Mouse (Mus musculus) myocyte (in vitro differentiated cells): ENCODE data around the gene Fbxo11. TPM values are rescaled to one million over a fixed set of nuclear protein-coding genes. Genes with fewer than 3 reads are reported as not detected.

Experiments used
- H3K27me3 ChIP-seq: one replicate; pipeline ENCODE4 v1.6.1; 2011; ENCODE audit not compliant: control insufficient read depth, insufficient read depth, insufficient read length
- H3K36me3 ChIP-seq: one replicate; pipeline ENCODE4 v1.6.1; 2011; ENCODE audit not compliant: control insufficient read depth, insufficient read depth
- H3K4me2 ChIP-seq: one replicate; pipeline ENCODE4 v1.6.1; 2011; ENCODE audit warnings: low read depth, control low read depth
- H3K4me3 ChIP-seq: one replicate; pipeline ENCODE4 v1.5.1; 2011; ENCODE audit warnings: mild to moderate bottlenecking, control low read depth, moderate library complexity
- H3K79me2 ChIP-seq: one replicate; pipeline ENCODE4 v1.6.1; 2011; ENCODE audit not compliant: control insufficient read depth, insufficient read depth
- H3ac ChIP-seq: one replicate; pipeline ENCODE4 v1.6.1; 2011; ENCODE audit not compliant: control insufficient read depth, insufficient read length
- CEBPB ChIP-seq: IDR thresholded peaks from 2 replicates; pipeline ENCODE4 v1.6.1; 2011; ENCODE audit warnings: mild to moderate bottlenecking, moderate library complexity; ENCODE audit not compliant: poor library complexity, insufficient read depth, severe bottlenecking
- E2F4 ChIP-seq: IDR thresholded peaks from one replicate; pipeline ENCODE4 v1.6.1; 2011; ENCODE audit warnings: mild to moderate bottlenecking, control low read depth, moderate library complexity; ENCODE audit not compliant: insufficient read depth
- MAX ChIP-seq: IDR thresholded peaks from one replicate; pipeline ENCODE4 v1.6.1; 2011; ENCODE audit warnings: low read depth, mild to moderate bottlenecking, control low read depth
- MYOD1 ChIP-seq, 3 experiments: IDR thresholded peaks; one replicate each; pipeline ENCODE4 v1.6.1; 2011; ENCODE audit warnings: control low read depth in 2 of 3, low read depth in 2 of 3, mild to moderate bottlenecking in 2 of 3, moderate library complexity in 1 of 3; ENCODE audit not compliant: insufficient read length in 2 of 3, control insufficient read depth in 1 of 3
- MYOG ChIP-seq, 3 experiments: IDR thresholded peaks; one replicate each; pipeline ENCODE4 v1.6.1; 2011; ENCODE audit warnings: control low read depth in 2 of 3, low read depth in 2 of 3, mild to moderate bottlenecking in 2 of 3; ENCODE audit not compliant: insufficient read length in 2 of 3, control insufficient read depth in 1 of 3, insufficient read depth in 1 of 3
- POLR2A ChIP-seq: IDR thresholded peaks from one replicate; pipeline ENCODE4 v1.6.1; 2011; ENCODE audit warnings: low read depth, mild to moderate bottlenecking, control low read depth, moderate library complexity; ENCODE audit not compliant: insufficient read length
- POLR2AphosphoS2 ChIP-seq: IDR thresholded peaks from one replicate; pipeline ENCODE4 v1.6.1; 2011; ENCODE audit warnings: low read depth, control low read depth; ENCODE audit not compliant: insufficient read length
- REST ChIP-seq: IDR thresholded peaks from one replicate; pipeline ENCODE4 v1.6.1; 2011; ENCODE audit warnings: mild to moderate bottlenecking, control low read depth, moderate library complexity; ENCODE audit not compliant: insufficient read depth, insufficient read length
- SRF ChIP-seq: IDR thresholded peaks from one replicate; pipeline ENCODE4 v1.6.1; 2011; ENCODE audit warnings: low read depth; ENCODE audit not compliant: control insufficient read depth, insufficient read length
- TCF12 ChIP-seq: IDR thresholded peaks from one replicate; pipeline ENCODE4 v1.6.1; 2011; ENCODE audit warnings: mild to moderate bottlenecking, control low read depth; ENCODE audit not compliant: poor library complexity, insufficient read depth, severe bottlenecking
- TCF3 ChIP-seq: IDR thresholded peaks from one replicate; pipeline ENCODE4 v1.6.1; 2011; ENCODE audit warnings: low read depth, control low read depth; ENCODE audit not compliant: insufficient read length
- USF1 ChIP-seq: IDR thresholded peaks from one replicate; pipeline ENCODE4 v1.6.1; 2011; ENCODE audit warnings: low read depth, mild to moderate bottlenecking, control low read depth, moderate library complexity
- polyA plus RNA-seq: library from polyadenylated mRNA; unstranded; fragments of >200 nt; fragmentation: generic; extraction: Trizol; gene quantifications from one replicate; pipeline ENCODE4 v1.2.1, GENCODE M21; 2012; ENCODE audit warnings: missing spikeins

Fbxo11 gene
- polyA plus RNA-seq, 1 experiment, result 15.4 TPM

DNA sequence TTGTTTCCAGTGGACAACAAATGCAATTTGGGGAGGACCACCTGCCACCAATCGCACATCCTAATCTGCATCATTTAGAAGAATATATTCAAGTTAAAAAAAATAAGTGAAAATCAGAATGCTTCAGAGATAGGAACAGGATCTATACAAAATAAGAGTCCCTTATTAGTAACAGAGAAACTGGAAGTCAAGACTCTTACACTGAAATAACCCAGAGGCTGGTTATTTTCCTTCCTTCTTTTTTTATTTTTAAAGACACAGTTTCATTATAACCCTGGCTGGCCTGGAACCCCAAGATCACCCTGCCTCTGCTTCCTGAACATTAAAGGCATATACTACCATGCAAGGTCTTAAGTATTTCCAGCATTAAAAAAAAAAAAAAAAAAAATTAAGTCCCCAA, 7.2 kb downstream of the Fbxo11 start:
- no peak for TF ChIP-seq REST
- no peak for TF ChIP-seq TCF3
- TF ChIP-seq MYOG (IDR thresholded peaks at IDR 0.05; ENCODE audit: control insufficient read depth in 1 of 3, insufficient read depth in 1 of 3, insufficient read length in 2 of 3, low read depth in 2 of 3), result no peak
- no peak for TF ChIP-seq MAX
- no peak for TF ChIP-seq SRF
- no peak for TF ChIP-seq E2F4
- no peak for TF ChIP-seq POLR2AphosphoS2
- no peak for TF ChIP-seq MYOD1 (IDR thresholded peaks at IDR 0.05; ENCODE audit: control insufficient read depth in 1 of 3, insufficient read length in 2 of 3, low read depth in 2 of 3)
- no peak for TF ChIP-seq POLR2A
- no peak for TF ChIP-seq CEBPB
- no peak for TF ChIP-seq TCF12
- no peak for TF ChIP-seq USF1
- Histone ChIP-seq H3K79me2 (peaks cover 100% of the 10 kb centered on the region), H3K36me3 (no peaks in the 10 kb centered on the region), H3K4me2 (peak overlapping the region; percentile 12), H3ac (no peak overlapping the region), H3K4me3 (no peak overlapping the region), H3K27me3 (no peaks in the 10 kb centered on the region)

DNA sequence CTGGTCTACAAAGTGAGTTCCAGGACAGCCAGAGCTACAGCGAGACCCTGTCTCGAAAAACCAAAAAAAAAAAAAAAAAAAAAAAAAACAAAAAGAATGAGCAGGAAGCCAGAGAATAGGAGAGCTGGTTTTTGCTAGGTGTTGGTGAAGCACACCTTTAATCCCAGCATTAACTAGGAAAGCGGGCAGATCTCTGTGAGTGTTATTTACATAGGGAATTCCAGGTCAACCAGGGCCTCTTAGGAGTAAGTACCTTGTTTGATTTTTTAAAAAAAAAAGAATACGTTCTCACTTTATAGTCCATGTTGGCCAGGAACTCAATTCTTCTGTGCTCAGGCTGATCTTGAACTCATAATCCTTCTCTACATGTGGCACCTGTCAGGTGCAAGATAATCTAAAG, 13.4 kb downstream of the Fbxo11 start:
- Histone ChIP-seq H3ac (no peak overlapping the region), H3K79me2 (peaks cover 100% of the 10 kb centered on the region), H3K4me2 (no peak overlapping the region), H3K27me3 (no peaks in the 10 kb centered on the region), H3K4me3 (no peak overlapping the region), H3K36me3 (no peaks in the 10 kb centered on the region)
- TF ChIP-seq SRF, result no peak
- TF ChIP-seq POLR2A, result no peak
- TF ChIP-seq REST, result no peak
- TF ChIP-seq POLR2AphosphoS2, result no peak
- no peak for TF ChIP-seq USF1
- no peak for TF ChIP-seq MYOD1 (IDR thresholded peaks at IDR 0.05; ENCODE audit: control insufficient read depth in 1 of 3, insufficient read length in 2 of 3, low read depth in 2 of 3)
- no peak for TF ChIP-seq MYOG (IDR thresholded peaks at IDR 0.05; ENCODE audit: control insufficient read depth in 1 of 3, insufficient read depth in 1 of 3, insufficient read length in 2 of 3, low read depth in 2 of 3)

- no peak for TF ChIP-seq USF1
- no peak for TF ChIP-seq POLR2AphosphoS2
- TF ChIP-seq REST, result no peak
- TF ChIP-seq MYOG (IDR thresholded peaks at IDR 0.05; ENCODE audit: control insufficient read depth in 1 of 3, insufficient read depth in 1 of 3, insufficient read length in 2 of 3, low read depth in 2 of 3), result no peak
- no peak for TF ChIP-seq MAX
- TF ChIP-seq MYOD1 (IDR thresholded peaks at IDR 0.05; ENCODE audit: control insufficient read depth in 1 of 3, insufficient read length in 2 of 3, low read depth in 2 of 3), result no peak
- no peak for TF ChIP-seq E2F4
- no peak for TF ChIP-seq SRF
- Histone ChIP-seq H3K79me2 (peaks cover 100% of the 10 kb centered on the region), H3K4me3 (no peak overlapping the region), H3K4me2 (no peak overlapping the region), H3K36me3 (no peaks in the 10 kb centered on the region), H3ac (no peak overlapping the region), H3K27me3 (no peaks in the 10 kb centered on the region)
Measured at GRCm38 (mm10) chr17:88050892-88051291, 14.2 kb downstream of the Fbxo11 start.

DNA sequence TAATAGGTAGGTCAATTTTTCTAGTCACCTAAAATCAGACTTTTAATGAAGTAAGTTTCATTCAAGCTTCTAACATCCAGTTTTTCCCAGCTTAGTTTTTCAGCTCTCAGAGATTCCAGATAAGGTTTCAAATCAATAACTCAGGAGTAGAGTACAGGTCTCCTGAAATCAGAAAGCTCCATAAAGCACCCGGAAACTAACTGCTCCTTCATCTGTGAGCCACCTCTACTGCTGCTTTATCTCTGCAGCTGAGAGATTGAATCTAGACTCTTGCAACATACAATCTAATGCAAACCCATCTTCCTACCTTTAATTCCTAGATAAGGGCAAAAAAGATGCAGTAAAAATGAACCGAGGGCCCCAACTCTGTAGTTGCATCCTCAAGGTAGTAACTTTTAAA, 14.8 kb downstream of the Fbxo11 start:
- Histone ChIP-seq H3ac (no peak overlapping the region), H3K27me3 (no peaks in the 10 kb centered on the region), H3K4me2 (no peak overlapping the region), H3K4me3 (no peak overlapping the region), H3K79me2 (peaks cover 100% of the 10 kb centered on the region), H3K36me3 (no peaks in the 10 kb centered on the region)
- TF ChIP-seq REST (no peak), SRF (no peak), MAX (no peak), TCF3 (no peak), MYOG (IDR thresholded peaks at IDR 0.05; ENCODE audit: control insufficient read depth in 1 of 3, insufficient read depth in 1 of 3, insufficient read length in 2 of 3, low read depth in 2 of 3) (no peak), USF1 (no peak), E2F4 (no peak), POLR2AphosphoS2 (no peak), TCF12 (no peak), POLR2A (no peak), MYOD1 (IDR thresholded peaks at IDR 0.05; ENCODE audit: control insufficient read depth in 1 of 3, insufficient read length in 2 of 3, low read depth in 2 of 3) (no peak), CEBPB (no peak)
